Mouse (Mus musculus): ENCODE measurements at regions not wholly inside any gene's neighbourhood (a gene's known extent, or its start where the extent isn't known, plus 50 kb on each side); places are given as distances from the start of the nearest gene placed in this dataset.

DNA sequence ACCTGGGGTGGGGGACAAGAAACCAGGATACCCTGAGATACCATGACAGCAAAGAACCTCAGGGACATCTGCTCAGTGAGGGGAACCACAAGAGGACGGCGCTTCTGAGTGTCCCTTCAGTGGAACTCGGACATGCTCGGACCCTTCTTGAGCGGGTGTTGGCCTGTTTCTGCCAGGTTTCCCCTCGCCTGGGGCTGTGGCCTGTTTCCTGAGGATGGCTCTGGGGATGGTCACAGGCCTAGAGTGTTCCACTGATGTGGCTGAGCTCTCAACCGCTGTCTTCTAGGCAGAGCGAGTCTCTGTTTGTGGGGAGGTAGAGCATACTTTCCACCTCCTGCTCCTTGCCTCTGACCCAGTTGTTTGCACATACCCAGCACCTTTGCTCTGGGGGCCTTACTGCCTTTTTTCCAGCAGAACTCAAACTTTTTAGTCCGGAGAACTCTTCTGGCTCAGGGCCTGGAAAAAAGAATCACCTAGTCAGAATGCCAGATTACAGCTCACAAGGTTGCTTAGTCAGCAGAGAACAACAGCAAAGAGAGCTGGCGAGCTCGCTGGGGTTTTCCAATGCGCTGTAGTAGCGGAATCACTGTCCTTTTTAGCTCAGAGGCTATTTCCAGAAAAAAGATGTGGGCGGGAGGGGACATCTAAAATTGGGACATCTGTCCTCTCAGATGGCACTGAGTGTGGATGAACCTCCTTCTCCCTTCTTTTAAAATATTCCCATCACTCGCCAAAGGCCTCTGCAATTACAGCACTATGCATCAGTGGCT is 65.3 kb downstream of the Med10 start:
- DNase-seq (ENCODE audit: low read depth, low spot score) = no peak

DNA sequence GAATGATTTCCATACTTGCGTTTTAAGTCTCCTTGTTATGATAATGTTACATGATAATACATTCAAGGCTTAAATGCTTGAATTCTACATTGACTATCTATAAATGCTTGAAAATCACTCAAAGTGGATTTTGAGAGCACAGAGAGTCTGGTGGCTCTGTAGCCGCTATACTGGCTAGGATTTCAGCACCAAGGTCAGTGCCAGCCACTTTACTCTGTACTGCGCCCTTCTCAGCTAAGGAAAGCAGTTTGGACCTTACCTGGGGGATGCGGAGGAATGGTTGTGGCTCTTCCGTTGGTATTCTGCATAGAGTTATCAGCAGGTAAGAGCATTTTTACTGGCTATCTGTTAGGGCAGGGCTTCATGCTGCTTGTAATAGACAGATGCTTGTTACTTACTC is 94.3 kb downstream of the Med10 start:
- DNase-seq (ENCODE audit: low read depth, low spot score) = peak; percentile 65

DNA sequence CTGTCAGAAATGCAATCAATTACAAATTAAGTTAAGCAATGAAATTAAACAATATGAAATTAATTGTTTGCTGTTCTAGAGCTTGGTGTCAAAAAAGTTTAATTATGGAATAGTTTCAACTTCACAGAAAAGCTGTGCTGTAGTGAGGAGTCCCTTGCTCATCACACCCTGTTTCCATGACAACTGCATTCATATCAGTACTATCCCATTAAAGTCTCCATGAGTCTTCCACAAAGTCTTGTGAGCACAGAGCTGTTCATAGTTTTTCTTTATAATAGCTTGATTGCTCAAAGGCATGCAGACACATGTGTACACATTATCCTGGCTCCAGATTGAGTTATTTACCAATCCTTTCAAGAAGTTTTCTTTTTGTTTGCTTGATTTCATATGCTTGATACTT is 98.9 kb downstream of the Med10 start:
- DNase-seq (ENCODE audit: low read depth, low spot score) = no peak

DNA sequence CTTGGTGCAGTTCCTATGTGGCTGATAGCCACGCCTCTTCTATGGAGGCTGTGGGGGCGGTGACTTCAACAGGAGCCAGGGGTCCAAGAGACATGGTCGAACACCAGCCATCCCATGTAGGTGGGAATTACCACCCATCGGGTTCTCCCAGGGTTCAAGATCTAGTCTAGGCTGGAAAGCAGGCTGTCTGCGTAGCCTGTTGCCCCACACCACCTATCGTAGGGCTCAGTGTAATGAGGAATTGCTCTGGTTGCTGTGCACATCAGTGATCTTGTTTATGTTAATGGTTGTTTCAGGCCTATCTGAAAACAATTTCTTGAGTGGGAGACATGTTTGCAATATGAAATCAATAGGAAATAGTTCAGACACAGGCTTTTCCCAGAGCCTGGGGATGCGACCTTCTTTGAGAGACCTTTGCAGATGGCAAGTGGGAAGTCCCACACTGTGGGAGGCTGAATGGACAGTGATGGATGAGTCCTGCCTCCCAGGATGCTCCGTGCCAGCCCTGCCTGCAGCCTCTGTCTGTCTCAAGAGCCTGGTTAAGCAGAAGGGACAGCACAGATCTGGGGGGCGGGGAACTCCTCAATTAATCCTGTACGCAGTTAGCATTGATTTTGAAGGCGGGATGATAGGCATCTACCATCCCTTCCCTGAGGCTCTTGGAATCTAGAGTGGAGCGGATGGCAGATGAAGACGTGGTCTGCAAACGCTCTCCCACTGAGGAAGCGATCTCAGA is 104.8 kb downstream of the Med10 start:
- no peak for DNase-seq (ENCODE audit: low read depth, low spot score)

DNA sequence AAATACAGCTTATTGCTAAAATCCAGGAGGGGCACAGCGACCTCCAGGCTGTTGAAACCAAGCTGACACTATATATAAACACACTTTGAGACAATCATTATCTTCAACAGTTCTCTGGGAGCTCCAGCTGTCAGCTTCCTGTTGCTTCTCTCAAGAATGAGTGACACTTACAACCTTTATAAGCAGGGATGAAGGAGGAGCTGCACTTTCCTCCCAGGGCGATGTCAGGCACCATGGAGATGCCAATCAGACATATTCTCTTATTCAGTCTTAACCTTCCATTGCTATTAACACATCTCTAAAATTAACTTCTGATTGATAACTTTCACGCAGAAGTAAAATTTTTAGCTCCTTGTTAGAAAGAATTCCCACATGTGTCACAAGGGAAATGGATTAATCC is 113.6 kb downstream of the Med10 start:
- DNase-seq (ENCODE audit: low read depth, low spot score) = no peak

DNA sequence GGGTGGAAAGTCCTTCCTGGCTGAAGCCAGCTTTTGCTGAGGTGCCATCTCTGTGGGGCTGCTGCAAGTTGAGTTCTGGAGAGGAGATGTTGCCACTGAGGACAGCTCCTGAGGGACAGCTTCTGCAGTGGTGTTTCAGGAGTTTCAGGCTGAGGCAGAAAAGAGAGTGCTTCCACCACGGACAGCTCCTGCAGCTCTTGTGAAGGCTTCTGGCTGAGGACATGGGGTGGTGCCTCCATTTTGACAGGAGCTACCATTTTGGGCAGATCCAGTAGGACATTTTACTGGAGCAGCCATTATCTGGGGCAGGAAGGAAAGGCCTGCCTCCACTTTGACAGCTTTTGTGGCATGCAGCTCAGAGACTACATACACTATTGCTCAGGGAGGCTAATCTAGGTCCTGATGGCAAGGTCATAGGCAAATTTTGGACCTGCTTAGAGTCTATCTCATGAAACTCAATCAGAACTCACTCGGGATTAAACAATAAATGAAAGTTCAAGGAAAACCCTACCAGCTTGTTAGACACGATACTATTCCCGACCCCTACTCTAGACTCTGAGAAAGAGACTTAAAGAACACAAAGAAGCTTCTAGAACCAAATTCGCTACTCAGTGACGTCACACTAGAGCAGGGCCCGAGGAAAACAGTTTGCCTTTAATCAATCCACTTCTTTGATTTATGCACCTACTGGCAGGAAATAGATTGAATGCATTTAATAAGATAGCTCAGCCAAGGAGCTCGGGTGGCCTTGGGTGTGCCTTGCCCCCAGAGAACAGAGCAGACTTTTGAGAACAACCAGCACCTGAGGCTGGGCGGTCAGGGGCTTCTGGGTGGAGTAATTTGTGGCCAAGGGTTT is 130.7 kb downstream of the Med10 start:
- peak; percentile 14 for DNase-seq (ENCODE audit: low read depth, low spot score)

DNA sequence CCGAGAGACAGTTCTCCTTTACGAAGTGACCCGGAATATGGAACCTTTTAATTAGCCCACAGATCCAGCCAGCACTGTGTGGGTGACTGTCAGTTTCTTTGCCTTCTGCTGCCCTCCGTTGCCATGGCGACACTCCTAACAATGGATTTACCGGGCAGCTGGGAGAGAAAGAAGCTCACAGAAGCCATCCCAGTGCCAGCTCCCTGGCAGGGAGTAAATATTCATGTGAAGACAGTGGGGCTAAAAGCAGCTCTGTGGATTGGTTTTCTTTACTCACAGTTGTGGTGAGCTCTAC is 131.3 kb downstream of the Med10 start:
- no peak for DNase-seq (ENCODE audit: low read depth, low spot score)

DNA sequence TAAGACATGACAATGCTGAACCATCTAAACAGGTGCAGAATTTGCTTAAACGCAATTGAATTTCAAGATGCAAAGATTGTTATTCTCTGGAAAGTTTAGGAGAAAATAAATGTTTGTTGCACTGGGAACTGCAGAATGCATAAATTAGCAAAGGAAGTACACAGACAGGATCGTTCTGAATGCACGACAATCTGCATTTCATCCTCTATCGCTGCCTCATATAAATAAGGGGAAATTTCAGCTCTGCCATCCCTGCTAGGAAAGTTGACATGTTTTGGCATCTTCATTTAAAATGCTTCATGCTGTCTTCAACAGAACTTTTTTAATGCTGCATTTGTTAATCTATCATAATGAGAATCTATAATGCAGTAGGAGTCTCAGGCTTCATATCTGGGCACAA is 137.6 kb downstream of the Med10 start:
- DNase-seq (ENCODE audit: low read depth, low spot score) = no peak

DNA sequence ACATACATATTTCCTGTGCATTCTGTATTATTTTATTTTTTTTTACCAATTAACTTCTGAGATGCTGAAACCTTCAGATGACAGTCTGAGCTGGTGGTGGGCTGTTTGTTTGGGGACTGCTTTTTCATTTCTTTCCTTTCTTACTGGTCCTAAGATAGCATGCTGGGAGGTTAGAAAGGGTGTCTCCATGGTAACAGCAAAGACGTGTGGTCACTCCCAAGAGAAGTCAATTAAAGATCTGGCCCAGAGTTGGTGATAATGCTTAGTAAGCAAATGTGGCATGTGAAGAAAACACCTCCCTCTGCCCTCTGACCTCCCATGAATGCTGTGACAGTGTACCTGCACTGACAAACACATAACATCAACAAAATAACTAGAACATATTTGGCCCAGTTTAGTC is 142.5 kb downstream of the Med10 start:
- DNase-seq (ENCODE audit: low read depth, low spot score) = no peak

DNA sequence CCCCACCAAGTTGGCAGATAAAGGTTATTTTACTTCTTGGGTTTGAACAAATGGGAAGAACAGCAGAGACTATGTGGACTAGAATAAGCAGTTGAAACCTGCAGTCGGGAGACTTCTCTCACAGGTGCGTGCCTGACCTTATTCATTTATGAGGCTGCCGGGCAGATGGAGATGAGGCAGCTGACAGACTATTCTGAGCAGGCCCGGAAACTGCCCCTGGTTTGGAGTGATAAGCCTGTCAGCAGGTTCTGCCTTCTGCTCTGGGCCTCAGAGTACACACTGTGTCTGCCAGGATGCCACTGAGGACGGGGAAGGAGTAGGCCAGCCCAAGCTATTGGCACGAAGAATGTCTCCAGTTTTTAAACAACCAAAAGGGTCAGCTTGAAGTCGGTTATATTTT is 144.4 kb downstream of the Med10 start:
- DNase-seq (ENCODE audit: low read depth, low spot score) = no peak

DNA sequence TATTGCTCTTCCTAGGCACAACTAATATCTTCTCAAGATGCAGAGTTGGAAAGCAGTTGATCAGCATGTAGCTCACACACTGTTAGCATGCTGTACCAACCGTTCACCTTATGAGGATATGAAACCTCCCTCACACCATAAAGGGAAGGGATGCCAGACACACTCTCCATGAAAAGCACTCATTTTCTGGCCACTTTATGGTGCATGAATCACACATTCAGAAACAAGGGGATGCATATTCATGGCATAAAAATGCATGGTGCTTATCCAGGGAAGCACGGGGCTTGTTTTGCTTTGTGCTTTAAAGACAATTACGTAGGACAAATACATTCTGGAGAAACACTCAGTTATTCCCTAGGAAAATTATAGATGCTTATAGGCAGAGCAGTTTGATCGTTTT is 149.9 kb downstream of the Med10 start:
- DNase-seq (ENCODE audit: low read depth, low spot score) = no peak

DNA sequence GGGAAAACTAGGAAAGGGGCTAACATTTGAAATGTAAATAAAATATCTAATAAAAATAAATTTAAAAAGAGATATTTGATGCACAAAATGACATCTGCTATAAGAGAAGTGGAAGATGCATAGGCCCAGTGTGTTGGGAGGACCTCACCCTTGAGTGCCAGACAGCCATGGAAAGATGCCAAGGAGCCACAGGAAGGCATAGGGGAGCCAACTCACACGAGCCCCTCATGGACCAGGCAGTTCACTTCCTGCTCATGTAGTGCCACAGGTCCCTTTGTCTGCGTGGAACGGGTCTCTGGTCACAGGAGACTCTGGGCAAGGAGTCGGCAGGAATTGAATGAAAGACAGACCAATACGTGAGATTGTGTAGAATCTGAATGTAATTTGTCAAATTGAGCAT is 152.0 kb downstream of the Med10 start:
- DNase-seq (ENCODE audit: low read depth, low spot score) = no peak

DNA sequence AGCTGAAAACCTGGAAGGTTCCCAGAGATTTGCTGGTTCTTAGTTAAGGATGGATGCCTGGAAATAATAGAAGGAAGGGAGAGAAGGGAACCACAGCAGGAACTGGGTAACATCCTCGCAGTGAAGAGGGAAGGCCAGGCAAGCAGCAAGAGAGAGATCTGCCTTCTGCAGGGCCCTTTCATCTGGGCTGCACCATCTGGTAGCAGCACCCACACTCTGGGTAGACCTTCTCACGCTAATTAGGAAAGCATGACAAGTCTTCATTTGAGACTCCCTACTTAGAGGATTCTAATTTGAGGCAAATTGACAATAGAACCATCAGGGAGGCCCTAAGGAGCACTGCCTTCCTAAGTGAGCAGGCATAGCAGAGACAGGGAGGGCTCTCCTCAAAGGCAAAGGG is 153.3 kb downstream of the Med10 start:
- no peak for DNase-seq (ENCODE audit: low read depth, low spot score)

DNA sequence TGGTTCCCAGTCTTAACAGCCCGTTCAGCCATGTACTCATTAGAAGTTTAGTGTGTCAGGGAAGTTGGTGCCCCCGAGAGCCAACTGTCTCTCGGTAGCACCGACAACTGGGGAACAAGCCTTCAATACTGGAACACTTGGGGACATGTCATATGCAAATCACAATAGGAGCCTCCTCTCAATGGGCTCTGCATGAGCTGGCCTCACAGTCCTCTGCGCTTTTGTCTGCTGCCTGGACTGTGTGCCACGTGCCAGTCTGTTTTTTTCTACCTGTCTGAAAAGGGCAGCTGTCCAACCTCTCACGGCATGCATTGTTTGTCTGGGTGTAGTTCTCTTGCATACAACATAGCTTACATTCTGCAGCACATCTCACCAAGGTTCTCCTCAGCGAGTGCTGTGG is 161.7 kb downstream of the Med10 start:
- DNase-seq (ENCODE audit: low read depth, low spot score) = no peak

DNA sequence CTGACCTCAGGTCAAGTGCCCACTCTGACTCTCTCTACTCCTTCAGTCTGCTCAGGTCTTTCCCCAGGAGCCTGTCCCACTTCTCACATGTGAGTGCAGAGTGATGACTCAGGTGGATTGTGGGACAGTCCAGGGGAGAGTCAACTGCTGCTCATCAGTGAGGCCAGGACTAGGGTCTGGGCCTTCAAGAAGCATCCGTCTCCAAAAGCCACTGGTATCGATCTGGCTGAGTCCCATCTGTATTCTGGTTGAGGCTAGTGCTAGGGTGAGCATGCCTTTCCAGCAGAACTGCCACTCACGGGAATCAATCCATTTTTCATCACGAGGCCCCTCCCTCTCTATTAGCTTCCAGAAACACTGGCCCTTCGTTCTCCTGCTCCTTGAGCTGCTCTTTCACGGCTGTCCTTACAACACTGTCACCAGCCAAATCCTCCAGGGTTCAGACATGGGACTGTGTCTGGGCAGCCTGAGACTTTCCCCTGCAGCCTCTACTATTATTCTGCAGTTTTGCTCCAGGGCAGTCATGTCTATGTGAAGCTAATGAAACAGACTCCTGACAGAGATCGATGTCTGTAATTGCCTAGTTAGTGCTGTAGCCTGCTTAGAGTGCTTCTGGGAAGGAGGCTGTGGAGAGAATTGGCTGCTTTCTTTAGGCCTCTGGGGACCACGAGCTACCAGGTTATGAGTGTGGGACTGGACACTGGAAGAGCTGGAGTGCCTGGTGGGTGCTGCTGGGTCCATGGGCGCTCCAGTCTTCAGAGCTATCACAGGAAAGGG is 169.3 kb downstream of the Med10 start:
- no peak for DNase-seq (ENCODE audit: low read depth, low spot score)

DNA sequence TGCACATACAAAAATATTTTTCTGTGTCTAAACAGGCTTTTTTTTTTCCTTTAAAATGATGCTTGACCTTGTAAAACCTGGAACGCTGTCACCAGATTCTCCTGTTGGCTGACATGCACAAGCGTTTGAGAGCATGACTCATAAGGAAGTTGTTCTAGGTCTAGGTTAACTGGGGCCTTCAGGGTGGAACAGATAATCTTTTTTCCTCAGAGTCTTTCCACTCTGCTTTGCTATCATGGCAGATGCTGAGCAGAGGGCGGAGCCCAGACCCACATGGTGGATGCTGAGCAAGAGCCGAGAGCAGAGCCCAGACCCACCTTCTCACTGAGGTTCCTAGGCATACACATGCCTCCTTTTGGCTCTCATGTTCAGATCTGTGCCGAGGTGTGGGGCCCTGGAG is 172.6 kb downstream of the Med10 start:
- DNase-seq (ENCODE audit: low read depth, low spot score) = no peak

DNA sequence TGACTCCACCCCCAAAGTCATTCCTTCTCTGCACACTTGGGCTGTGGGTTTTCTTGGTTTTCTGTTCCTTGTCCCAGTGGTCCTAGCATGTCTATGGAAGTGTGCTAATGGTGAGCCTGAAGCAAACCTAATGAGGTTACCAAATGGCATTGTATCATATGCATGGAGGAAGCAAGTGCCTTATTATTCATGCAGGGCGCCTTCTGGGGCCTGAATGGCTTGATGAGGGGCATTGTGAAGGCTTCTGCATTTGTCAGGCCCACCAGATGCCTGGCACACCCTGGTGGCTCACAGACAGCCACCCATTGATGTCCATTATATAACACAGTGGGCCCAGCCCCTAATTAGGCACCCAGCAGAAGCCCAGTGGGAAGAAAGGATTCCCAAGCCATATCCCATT is 182.0 kb downstream of the Med10 start:
- DNase-seq (ENCODE audit: low read depth, low spot score) = no peak

DNA sequence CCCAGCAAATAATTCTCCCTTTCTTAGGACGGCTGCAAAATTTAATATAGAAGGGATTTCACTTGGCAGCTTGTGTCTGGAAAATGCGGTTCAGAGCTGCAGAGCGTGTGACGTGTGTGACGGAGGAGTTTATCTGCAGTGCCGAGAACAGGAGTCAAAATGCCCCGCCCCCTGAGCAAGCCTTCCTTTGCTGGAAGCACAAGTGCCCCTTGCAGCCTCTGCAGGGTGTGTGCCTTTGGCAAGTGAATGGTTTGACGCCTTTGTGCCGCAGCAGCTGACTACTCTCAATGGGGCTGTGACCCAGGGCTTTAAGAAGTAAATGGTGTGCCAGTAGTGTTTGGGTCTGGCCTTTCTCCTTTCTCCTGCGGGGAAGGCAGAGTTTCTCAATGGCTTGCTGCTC is 185.0 kb downstream of the Med10 start:
- no peak for DNase-seq (ENCODE audit: low read depth, low spot score)

DNA sequence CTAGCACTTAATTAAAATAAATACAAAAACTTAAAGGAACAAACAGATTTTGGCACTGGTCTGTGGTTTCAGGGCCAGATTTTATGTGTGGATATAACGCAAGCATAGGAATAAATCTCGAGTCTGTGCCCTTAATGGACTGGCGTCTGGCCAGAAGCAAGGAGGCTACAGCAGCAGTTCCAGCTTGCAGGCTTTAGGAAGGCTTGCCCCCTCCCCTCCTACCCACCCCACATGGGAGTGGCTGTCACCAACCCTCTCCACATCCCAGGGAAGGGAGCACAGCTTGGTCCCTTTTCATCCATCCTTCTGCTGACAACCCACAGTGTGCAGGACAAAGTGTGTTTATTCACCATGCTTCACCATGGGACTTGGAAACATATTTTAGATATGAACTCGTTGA is 186.1 kb downstream of the Med10 start:
- DNase-seq (ENCODE audit: low read depth, low spot score) = no peak

DNA sequence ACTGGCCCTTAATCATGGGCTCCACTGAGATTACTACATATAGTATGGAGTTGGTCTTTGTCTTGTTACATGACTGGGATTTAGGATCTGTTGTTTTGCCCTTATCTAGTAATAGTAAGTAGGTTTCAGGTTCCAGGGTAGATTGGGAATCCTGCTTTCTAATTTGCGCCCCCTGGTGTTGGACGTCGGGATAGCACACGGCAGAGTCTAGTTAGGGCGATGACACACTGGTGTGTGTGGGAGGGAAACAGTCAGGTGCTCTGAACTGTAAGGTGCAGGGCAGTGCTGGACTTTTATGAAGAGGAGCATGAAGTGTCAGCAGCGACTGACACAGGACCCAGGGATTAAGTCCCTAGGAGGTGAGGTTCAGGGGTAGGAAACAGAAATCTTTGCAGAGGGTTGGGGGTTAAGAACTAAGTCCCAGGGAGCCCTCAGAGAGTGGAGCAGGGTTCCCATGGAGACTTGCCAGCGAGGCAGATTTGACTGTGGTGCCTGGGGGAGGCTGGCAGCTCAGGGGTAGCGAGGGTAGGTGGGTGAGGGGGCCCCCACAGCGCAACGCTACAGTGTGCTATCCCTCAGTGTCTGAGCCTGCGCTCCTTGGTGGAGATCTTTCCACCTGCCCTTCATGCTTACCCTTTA is 189.2 kb downstream of the Med10 start:
- peak; percentile 35 for DNase-seq (ENCODE audit: low read depth, low spot score)

DNA sequence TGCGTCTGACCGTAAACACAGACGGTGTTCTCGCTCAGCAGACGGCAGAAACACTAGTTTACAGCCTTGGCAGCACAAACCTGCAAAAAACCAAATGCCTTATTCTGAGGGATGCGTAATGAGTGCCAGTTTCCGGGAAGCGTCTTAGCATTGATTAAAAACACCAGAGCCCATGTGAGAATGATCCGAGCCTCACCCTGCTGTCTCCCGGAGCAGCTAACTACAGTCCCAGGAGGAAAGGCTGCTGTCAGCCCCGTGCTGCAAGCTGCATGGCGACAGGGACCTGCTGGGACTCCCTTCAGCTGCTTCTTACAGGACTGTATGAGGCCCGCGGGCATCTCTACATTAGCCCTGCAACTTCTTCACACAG is 189.7 kb downstream of the Med10 start:
- no peak for DNase-seq (ENCODE audit: low read depth, low spot score)

DNA sequence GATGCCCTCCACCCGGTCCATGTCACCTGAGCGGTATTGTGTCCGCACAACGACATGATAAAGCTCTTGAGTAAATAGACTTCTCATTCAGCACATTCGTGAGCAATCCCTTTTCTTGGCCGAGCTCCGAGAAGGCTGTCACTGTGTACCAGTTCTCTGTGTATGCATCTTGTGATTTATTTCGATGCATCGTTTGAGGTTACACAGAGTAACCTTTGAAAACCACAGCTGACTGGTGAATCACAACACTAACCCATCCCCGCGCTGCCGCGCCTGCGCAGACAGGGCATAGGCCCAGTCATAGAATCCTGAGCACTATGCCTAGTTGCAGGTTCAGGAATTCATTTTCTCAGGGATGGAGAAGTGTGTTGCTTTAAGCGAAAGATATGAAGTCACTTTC is 201.4 kb downstream of the Med10 start:
- no peak for DNase-seq (ENCODE audit: low read depth, low spot score)
